Mouse (Mus musculus): Measurements from ENCODE around the gene Kcnb1. TPM values are rescaled to one million over a fixed set of nuclear protein-coding genes. Genes with fewer than 3 reads are reported as not detected.

Kcnb1 gene
- polyA plus RNA-seq (2017; shearing (Covaris generic)) = under 1 TPM; 0.57 to 0.69 TPM

DNA sequence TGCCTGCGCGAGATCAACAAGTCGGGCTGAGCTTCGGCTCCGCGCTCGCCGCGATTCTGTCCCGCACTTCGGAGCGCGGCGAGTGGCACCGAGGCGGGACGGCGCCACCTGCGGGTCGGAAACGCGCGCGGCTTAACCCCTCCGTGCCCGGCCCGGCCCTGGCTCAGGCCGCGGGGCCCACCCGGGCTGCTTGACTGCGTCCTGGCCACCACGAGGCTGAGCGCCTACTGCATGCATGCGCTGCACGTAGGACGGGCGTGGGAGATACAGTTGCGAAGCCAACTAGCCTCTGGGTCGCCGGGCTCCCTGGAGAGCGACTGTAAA, at the start of gene Kcnb1:
TSS of gene Kcnb1 (minus strand) at position 80 of the 324 bp plus-strand sequence.

GRCm38 (mm10) chr2:167062965-167063880, 126.7 kb downstream of the Kcnb1 start, which contains the start of gene Znfx1:
Gene Znfx1, minus strand, starts transcription at chr2:167063015.

Other genes starting within 250 kb of the Kcnb1 start
- gene Stau1, start 193.9 kb downstream of the Kcnb1 start, polyA plus RNA-seq (2017; shearing (Covaris generic)) = 10 to 100 TPM; 59.4 to 62.8 TPM
- gene Ddx27, start 175.0 kb downstream of the Kcnb1 start, polyA plus RNA-seq (2017; shearing (Covaris generic)) = 10 to 100 TPM; 66.1 to 72.9 TPM
- 10 to 100 TPM; 32.1 to 47.9 TPM for gene Znfx1, start 127.1 kb downstream of the Kcnb1 start, polyA plus RNA-seq (2017; shearing (Covaris generic))
- not detected for gene Ptgis, start 50.4 kb upstream of the Kcnb1 start, polyA plus RNA-seq (2017; shearing (Covaris generic))
- 10 to 100 TPM; 26.3 to 31.7 TPM for gene B4galt5, start 159.0 kb upstream of the Kcnb1 start, polyA plus RNA-seq (2017; shearing (Covaris generic))
- gene Slc9a8, start 231.6 kb upstream of the Kcnb1 start, polyA plus RNA-seq (2017; shearing (Covaris generic)) = 10 to 100 TPM; 47.2 to 49.9 TPM

Measured in activated CD4-positive, CD25-positive, alpha-beta regulatory T cell (primary cell).